7 mouse cellular contexts compared by ENCODE assay signal in genomic region chr9:59486549-59487065, GRCm38 (mm10). TPM values are rescaled to one million over a fixed set of nuclear protein-coding genes. Genes with fewer than 3 reads are reported as not detected.
DNase-seq lines count a peak whose midpoint lies in the region; ATAC-seq lines count a peak whose summit lies in the region.

Arih1 (minus strand) TSS chr9:59486618.

- peak within 1 kb of the TSS; percentile 99 for H3K27ac ChIP-seq in intestine, embryonic 15.5 days
- H3K27ac ChIP-seq in midbrain, embryonic 10.5 days (replicated peaks), result peak within 1 kb of the TSS; percentile 99

- peak within 1 kb of the TSS; percentile 97 for H3K9ac ChIP-seq in intestine, embryonic 15.5 days

- intact Hi-C loops in gastrocnemius, postnatal 36 days (cut with DNase I), result loop anchor here (5.0 kb wide), 2 partner anchors 81 to 194 kb away; partner anchors contain the start of gene Adpgk
- intact Hi-C loops in left cerebral cortex, postnatal 25 days (cut with DNase I), result loop anchor here (2.0 to 10.0 kb wide), 5 partner anchors 51 to 194 kb away; partner anchors contain the start of genes Adpgk, Bbs4, Celf6 and Hexa

- H3K27me3 ChIP-seq in intestine, embryonic 15.5 days (replicated peaks), result no peaks in the 10 kb centered on the region
- no peaks in the 10 kb centered on the region for H3K27me3 ChIP-seq in midbrain, embryonic 10.5 days (ENCODE audit: low read depth, poor library complexity, severe bottlenecking)

- DNase-seq in adrenal gland, adult 2 months, result peak; percentile 99
- DNase-seq in embryo, embryonic 11.5 days (ENCODE audit: low read depth, low spot score), result peak; percentile 99
- peak; percentile 98 to 99 for DNase-seq in gastrocnemius, postnatal 36 days
- peak; percentile 99 to 100 for DNase-seq in left cerebral cortex, postnatal 25 days (ENCODE audit: low spot score in 2 of 2)
- peak; percentile 98 for DNase-seq in midbrain, embryonic 10.5 days (ENCODE audit: low spot score)
- peak; percentile 99 for DNase-seq in right cerebral cortex, postnatal 4 days

- peak within 1 kb of the TSS; percentile 96 for H3K4me3 ChIP-seq in intestine, embryonic 15.5 days (replicated peaks)
- H3K4me3 ChIP-seq in midbrain, embryonic 10.5 days, result peak within 1 kb of the TSS; percentile 100

- WGBS in intestine, embryonic 15.5 days, result under 1% methylated on average over 56 of the region's 56 CpGs
- WGBS in midbrain, embryonic 10.5 days, result under 1% methylated on average over 56 of the region's 56 CpGs

- ATAC-seq in intestine, embryonic 15.5 days, result peak; percentile 99

- H3K4me1 ChIP-seq in intestine, embryonic 15.5 days (replicated peaks), result no peaks in the 10 kb centered on the region
- H3K4me1 ChIP-seq in midbrain, embryonic 10.5 days, result peaks cover 33% of the 10 kb centered on the region

- H3K36me3 ChIP-seq in intestine, embryonic 15.5 days, result no peaks in the 10 kb centered on the region
- H3K36me3 ChIP-seq in midbrain, embryonic 10.5 days, result peaks cover 5% of the 10 kb centered on the region

- H3K4me2 ChIP-seq in intestine, embryonic 15.5 days (replicated peaks), result peak within 1 kb of the TSS; percentile 74

- H3K9me3 ChIP-seq in intestine, embryonic 15.5 days, result no peaks in the 10 kb centered on the region
- no peaks in the 10 kb centered on the region for H3K9me3 ChIP-seq in midbrain, embryonic 10.5 days (replicated peaks)

RNA-seq across cellular contexts. Expression of gene Arih1, which starts in this region (rescaled TPM):
- 100 to 1,000 TPM in 1 of 2 experiments, 10 to 100 TPM in 1; 99.3 to 152 TPM for total RNA-seq in adrenal gland, adult 2 months (2021)
- 10.2 and 13.6 TPM in 2 replicates for polyA plus RNA-seq in adrenal gland, adult 2 months (2012; rRNA removed)
- total RNA-seq in gastrocnemius, postnatal 36 days (2021), result 10 to 100 TPM; 87.9 to 90.4 TPM
- 11.5 and 12.7 TPM in 2 replicates for polyA plus RNA-seq in intestine, embryonic 15.5 days (2015; fragmentation: Nextera tagmentation; extraction: Ambion mirVana)
- 100 to 1,000 TPM; 113 to 119 TPM for total RNA-seq in left cerebral cortex, postnatal 25 days (2021)
- polyA plus RNA-seq in midbrain, embryonic 10.5 days (2016; fragmentation: Nextera tagmentation; extraction: Ambion mirVana), result 14.1 and 14.4 TPM in 2 replicates

Comparison
In these comparisons a context has a peak if more than half of its experiments do, and no peak if none do; other contexts are left out.
1. Peak in every context shown above with its lines: DNase-seq, ATAC-seq, H3K4me3 ChIP-seq and H3K27ac ChIP-seq.